Mouse (Mus musculus) myocyte (in vitro differentiated cells): ENCODE data around the gene Taf13.

Experiments
- CEBPB ChIP-seq: IDR thresholded peaks from 2 replicates; pipeline ENCODE4 v1.6.1; 2011; ENCODE audit warnings: mild to moderate bottlenecking, moderate library complexity; ENCODE audit not compliant: poor library complexity, insufficient read depth, severe bottlenecking
- E2F4 ChIP-seq: IDR thresholded peaks from one replicate; pipeline ENCODE4 v1.6.1; 2011; ENCODE audit warnings: mild to moderate bottlenecking, control low read depth, moderate library complexity; ENCODE audit not compliant: insufficient read depth
- MAX ChIP-seq: IDR thresholded peaks from one replicate; pipeline ENCODE4 v1.6.1; 2011; ENCODE audit warnings: low read depth, mild to moderate bottlenecking, control low read depth
- MYOD1 ChIP-seq, 3 experiments: IDR thresholded peaks; one replicate each; pipeline ENCODE4 v1.6.1; 2011; ENCODE audit warnings: control low read depth in 2 of 3, low read depth in 2 of 3, mild to moderate bottlenecking in 2 of 3, moderate library complexity in 1 of 3; ENCODE audit not compliant: insufficient read length in 2 of 3, control insufficient read depth in 1 of 3
- MYOG ChIP-seq, 3 experiments: IDR thresholded peaks; one replicate each; pipeline ENCODE4 v1.6.1; 2011; ENCODE audit warnings: control low read depth in 2 of 3, low read depth in 2 of 3, mild to moderate bottlenecking in 2 of 3; ENCODE audit not compliant: insufficient read length in 2 of 3, control insufficient read depth in 1 of 3, insufficient read depth in 1 of 3
- POLR2A ChIP-seq: IDR thresholded peaks from one replicate; pipeline ENCODE4 v1.6.1; 2011; ENCODE audit warnings: low read depth, mild to moderate bottlenecking, control low read depth, moderate library complexity; ENCODE audit not compliant: insufficient read length
- TCF12 ChIP-seq: IDR thresholded peaks from one replicate; pipeline ENCODE4 v1.6.1; 2011; ENCODE audit warnings: mild to moderate bottlenecking, control low read depth; ENCODE audit not compliant: poor library complexity, insufficient read depth, severe bottlenecking
- TCF3 ChIP-seq: IDR thresholded peaks from one replicate; pipeline ENCODE4 v1.6.1; 2011; ENCODE audit warnings: low read depth, control low read depth; ENCODE audit not compliant: insufficient read length
- USF1 ChIP-seq: IDR thresholded peaks from one replicate; pipeline ENCODE4 v1.6.1; 2011; ENCODE audit warnings: low read depth, mild to moderate bottlenecking, control low read depth, moderate library complexity

- no peak for TF ChIP-seq MYOD1 (IDR thresholded peaks at IDR 0.05; ENCODE audit: control insufficient read depth in 1 of 3, insufficient read length in 2 of 3, low read depth in 2 of 3)
- no peak for TF ChIP-seq MAX
- no peak for TF ChIP-seq POLR2A
- TF ChIP-seq TCF12: no peak
- TF ChIP-seq MYOG (IDR thresholded peaks at IDR 0.05; ENCODE audit: control insufficient read depth in 1 of 3, insufficient read depth in 1 of 3, insufficient read length in 2 of 3, low read depth in 2 of 3): no peak
- TF ChIP-seq E2F4: no peak
- no peak for TF ChIP-seq USF1
- no peak for TF ChIP-seq CEBPB
- no peak for TF ChIP-seq TCF3
These were observed 8.7 kb upstream of the Taf13 start for GRCm38 (mm10) chr3:108562777-108563271.
